Mouse (Mus musculus) spleen, postnatal 14 days (tissue): ENCODE measurements around the gene Cebpg.

Experiments used
- DNase-seq, 2 experiments: peaks; one replicate each; pipeline ENCODE4 v3.0.0; 2021 to 2022; ENCODE audit warnings: low spot score in 2 of 2

Cebpg gene

DNA sequence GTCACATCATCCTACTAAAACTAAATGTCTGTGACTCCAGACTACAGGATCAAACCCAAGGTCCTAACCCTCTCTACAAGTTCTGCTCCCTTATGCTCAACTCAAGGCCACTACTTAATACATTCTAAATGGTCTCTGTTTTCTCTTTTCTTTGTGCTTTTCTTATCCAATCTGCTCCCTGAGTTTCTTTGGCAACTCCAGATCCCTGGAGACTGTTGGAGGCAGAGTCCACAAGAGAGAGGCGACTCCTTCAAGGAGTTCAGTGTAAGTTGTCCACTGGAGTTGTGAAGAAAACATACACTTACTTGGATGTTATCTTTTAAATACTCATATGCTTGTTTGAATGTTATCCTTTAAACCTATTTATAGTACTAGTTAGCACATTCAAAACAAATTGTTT lies 2.1 kb downstream of the Cebpg start:
- DNase-seq: no peak

DNA sequence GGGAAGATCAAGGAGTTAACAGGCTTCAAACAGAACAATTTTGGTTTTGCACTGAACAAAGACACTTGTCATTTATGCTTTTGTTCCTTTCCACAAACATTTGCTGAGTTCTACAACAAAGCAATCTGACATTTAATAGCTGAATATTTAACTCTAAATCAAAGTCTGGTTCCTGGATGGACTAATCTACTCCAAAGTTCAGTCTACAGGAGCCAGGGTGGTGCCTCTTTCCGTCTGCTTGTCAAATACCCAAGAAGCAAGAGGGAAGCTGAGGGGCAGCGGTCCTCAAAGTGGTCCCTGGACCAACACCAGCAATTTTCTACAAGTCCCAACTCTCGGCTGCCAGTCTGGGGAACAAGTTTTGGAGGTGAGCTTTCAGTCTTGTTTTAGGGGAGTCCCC lies 3.2 kb downstream of the Cebpg start:
- no peak for DNase-seq

DNA sequence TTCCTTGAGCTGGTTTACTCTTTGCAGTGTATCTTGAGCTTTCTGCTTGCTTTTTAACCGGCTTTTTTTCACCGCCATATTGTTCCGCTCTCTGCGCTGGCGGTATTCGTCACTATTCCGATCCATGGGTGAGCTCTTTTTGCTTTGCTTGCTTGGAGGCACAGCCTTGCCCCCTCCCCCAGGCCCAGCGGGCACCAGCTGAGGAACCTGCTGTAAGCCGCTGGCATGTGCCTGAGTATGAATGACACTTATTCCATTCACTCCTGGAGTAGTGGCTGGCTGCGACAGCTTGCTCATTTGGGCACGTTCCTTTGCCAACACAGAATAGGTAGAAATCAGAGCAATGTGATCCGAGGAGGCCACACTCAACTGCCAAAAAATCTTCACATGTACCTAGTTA lies 5.8 kb downstream of the Cebpg start:
- DNase-seq: no peak

DNA sequence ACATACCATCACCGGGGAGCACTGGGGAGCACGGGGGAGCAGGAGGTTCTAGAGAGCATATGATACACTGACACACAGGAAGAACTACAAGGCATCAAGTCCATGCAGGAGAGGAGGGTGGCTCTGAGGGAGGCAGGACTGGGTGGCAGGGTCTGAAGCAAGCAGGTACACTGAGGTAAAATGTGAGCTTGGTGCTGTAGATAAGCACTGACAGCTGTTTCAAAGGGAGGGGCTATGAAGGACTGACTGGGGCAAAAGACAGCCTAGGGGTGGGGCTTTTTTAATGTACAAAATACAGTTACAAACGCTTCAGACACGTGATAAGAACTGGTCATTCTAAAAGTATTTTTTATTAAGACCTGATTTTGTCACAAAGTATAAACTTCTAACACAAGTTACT lies 10.3 kb downstream of the Cebpg start:
- DNase-seq: no peak

DNA sequence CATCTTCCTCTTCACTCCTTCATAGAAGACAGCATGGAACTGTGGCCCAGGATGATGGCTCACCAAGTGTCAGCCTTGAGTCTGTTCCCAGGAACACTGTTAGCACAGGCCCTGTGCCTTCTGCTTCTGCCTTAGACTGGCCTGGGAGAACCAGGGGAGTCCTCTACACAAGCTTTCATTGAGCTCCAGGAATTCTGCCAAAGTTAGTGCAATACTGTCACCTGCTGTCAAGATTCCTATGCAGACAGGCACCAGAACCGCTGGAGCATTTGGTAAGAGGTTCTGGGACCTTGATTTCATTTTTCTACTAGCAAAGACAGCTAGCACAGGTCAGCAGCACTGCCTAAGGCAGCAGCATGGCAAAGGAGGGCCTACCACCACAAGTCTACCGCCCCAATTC lies 11.7 kb downstream of the Cebpg start:
- no peak for DNase-seq

DNA sequence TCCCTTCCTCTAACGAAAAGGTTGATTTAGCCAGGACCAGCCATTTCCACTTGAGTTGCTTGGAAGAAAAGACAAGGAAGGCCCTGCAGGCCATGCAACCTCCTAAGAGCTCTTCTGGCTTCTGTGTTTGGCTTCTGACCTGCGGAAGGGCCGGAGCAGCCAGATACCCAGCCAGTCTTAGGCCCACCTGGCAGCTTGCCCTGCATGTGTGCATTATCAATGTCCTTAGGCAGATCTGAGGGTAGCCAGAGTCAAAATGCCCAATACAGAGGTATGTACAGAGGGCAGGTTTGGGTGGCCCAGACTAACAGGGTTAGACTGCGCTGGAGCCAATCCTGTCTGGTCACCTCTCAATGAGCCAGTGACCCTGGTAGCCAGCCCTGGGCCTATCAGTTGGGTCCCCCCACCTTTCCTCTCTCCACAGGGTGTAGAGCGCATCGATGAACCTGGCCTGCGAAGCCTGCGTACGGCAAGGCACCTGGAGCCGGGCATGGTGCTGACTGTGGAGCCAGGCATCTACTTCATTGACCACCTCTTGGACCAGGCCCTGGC lies 13.0 kb downstream of the Cebpg start:
- no peak for DNase-seq

DNA sequence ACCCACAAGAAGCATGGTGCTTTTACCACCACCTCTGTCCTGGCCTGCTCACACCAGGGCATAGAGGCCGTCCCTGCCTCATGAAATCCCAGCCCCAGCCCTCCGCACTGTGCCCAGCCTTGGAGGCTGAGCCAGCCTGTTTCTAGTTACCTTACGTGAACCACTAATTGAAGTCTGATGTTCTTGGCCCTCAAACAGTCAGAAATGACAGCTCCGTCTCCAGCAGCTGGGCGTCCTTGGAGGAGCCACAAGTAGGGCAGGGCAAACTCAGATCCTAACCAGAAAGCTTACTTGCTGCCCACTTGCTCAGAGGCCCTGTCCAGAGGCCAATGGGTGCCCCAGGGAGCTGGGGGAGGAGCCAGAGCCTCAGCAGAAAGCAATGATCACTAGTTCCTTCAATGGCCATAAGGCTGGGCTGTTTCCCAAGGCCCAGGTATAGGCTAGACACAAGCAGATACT lies 13.6 kb downstream of the Cebpg start:
- DNase-seq: no peak

DNA sequence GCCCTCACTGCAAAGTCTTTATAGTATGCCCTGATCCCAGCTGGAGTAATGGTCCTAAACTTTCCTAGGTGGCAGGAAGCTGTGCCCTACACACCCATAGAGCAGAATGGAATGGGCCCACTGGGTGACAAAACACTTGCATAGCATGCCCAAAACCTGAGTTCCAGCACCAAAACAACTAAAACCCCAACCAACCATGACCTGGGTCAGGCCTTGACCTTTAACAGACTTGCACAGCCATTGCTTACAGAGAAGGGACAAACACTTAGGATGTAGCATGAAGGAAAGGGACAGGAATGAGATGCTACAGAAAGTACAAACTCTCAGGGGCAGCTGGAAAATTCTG lies 14.2 kb downstream of the Cebpg start:
- no peak for DNase-seq

DNA sequence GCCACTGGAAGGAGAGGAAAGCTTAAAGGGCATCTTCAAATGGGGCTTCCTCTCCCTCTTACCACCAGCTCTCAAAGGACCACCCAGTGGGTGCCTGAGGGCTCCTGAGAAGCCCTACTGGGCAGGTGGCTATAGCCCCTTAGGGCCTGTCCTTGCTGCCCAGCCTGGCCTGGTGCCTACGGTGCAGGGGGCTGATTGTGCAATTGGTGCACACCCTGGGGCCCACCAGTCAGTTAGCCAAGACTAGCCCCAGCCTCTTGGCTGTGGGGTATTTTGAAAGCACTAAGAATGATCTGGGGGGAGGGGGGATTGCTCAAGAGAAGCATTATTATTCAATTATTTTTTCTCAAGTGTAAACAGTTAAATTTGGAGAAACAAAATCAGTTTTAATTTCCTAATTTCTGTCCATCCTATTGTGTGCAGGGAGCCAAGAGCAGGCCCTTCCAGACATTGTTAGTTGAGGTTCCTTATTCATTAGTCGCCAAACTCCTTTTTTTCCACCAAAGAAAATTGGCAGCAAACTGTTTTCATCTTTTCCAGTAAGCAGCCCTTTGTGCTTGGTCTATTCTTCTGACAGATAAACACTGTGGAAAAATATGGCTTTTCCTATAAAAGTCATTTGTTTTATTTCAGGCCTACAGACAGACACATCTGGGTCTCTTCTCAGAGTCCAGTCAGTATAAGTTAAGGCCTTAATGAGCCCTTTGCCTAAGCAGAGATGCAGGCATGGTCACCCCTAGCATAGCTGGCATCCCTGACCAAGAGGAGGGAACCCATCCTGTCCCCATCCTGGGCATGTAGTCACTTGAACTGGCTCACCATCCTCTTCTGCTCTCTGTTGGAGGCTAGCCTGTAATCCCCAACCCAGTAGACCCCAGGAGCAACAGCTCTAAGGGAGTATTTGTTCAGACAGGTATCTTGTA lies 14.8 kb downstream of the Cebpg start:
- no peak for DNase-seq

DNA sequence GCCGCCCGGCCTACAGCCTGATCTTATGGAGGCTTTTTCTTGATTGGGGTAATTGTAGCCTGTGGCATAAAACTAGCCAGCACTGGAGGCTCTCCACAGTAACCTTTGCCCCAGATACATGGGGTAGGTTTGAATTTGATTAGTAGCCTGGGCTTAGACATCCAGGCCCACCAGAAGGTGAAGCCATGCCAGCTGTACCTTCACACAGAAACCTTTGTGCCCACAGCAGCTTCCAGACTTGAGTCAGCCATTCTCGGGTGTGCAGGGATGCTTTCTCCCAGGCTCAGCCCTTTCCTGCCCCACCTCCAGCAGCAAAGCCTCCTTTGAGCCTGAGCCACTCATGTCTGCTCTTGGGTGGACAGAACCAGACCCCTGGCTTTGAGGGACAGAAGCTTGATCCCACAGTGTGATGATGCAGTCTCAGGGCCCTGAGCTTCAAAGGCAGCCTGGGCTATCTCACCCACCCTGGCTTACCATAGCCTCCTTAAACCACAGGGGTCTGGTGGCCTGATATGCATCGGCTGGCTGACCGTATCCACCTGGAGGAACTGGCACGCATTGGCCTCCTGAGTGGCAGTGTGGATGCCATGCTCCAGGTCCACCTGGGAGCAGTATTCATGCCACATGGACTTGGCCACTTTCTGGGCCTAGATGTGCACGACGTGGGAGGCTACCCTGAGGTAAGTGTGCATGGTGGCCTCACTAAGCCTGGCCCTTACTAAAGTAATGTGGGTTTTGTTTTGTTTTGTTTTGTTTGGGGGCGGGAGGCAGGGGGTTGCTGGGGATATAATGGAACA lies 16.0 kb downstream of the Cebpg start:
- no peak for DNase-seq

DNA sequence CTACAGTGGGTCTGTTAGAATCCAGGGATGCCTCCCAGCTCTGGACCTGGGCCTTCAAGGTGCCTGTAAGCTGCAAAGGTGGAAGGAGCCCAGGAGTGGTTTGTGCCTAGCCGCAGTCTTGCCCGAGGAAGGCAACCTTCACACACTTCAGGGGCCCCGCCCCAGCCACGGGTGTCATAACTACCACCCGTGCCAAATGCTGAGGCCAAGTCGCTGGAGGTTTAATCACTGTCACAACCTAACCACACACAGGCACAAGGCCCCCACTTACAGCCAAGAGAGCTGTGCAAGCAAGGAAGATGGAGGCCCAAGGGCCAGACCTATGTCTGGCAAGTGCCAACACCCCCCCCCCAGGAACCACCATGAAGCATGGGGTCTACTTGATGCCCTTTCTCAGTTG lies 19.0 kb downstream of the Cebpg start:
- DNase-seq: no peak

DNA sequence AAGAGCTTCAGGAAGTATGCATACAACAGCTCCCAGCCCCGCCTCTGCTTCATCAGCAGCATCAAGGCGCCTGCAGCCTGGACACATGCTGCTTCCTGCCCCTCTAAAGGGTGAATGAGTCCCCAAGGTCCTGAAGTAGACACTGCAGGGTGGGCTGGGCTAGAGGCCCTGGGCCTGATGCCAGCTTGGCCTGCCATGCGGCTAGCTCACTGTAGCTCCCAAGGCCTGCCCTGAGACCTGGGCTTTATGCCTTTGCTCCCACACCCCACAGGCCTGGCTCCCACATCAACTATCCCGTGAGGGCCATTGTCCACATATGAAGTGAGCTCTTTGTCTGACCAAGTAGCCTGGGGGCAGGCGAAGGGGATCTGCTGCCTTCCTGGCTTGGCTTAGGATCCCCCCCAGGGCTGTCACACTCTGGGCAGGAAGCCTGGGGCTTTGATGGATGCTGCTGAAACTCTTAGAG lies 20.1 kb downstream of the Cebpg start:
- DNase-seq: no peak

DNA sequence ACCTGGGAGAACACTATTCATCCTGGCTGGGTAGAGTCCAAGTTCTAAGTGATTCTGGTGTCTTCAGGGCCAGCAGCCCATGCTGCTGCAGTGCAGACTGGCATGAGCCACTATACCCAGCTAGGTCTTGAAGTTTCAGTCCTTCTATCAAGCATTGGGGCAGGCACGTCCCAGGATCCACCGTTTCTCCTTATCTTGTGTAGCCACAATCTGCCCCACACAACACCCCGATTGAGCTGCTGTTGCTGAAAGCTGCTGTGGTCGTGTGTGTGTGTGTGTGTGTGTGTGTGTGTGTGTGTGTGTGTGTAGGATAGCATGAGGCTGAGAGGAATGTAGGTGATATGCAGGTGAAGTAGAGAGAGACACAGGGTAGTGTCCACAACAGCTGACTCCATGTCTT lies 20.8 kb downstream of the Cebpg start:
- DNase-seq: no peak

DNA sequence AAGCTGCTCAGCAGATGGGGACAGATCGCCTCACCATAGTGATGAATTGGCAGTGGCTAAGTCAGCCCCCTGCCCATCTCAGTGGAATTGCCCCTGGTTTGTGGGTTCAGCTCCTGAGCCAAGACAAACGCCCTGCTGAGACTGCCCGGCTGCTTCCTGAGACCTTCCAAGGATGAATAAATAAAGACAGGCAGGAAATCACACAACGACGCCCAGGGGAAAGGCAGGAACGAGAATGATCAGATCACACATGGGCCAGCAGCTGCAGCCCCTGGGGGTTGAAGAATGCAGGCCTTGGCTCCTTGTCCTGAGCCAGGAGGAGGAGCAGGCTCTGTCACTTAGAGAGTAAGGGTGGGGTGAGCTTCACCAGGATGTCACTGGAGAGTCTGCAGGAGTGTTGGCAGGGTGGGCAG lies 21.2 kb downstream of the Cebpg start:
- DNase-seq: no peak

DNA sequence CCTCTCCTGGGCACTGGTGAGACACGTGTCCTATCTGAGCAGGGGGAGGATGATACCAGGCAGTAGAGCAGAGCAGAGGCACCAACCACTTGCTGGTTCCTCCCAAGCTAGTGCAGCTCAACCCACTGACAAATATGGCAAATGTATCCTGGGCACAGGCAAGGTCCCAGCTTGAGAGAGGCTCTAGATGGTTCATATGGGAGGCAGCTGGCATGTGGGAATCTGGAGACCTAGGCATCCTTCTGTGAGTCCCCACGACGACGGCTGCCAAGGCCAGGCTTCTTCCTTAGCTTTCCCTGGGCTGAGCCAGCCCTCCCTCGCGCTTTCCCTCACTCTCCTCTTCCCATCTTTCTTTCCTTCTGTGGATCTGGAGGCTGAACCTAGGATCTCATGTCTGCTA lies 25.8 kb downstream of the Cebpg start:
- no peak for DNase-seq

DNA sequence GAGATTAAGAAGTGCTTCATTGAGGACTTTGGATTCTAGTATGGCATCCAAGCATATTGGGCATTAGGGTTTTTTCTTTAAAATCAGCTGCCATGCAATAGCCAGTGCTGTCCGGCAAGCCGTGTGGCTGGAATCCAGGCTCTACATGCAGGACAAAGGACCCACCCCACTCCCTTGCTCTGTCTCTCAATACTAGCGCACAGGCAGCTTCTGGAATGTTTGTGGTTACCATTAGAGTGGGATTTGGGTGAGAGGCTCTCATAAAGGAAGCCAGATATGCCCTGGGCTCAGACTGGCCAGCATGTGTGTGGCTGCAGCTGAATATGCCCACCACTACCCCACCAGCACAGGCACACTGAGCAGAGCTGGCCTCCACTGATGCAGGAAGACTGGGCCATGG lies 26.7 kb downstream of the Cebpg start:
- DNase-seq: no peak

DNA sequence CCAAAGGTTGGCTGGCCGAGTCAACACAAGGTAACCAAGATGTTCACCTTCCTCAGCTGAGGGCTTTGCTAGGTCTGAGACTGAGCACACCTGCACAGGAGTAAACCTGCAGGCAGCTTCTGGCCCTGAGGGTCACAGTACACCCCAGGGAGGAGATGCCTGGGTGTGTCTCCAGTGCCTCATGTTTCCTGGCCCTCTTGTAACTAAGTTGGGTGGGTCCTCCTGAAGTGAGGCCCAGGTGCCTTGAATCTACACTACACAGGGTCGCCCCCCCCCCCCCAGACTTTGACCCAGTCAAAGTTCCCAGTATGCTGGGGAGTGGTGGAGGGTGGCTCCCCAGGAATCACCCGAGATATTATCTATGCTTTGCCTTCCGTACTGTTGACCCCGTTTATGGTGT lies 27.1 kb downstream of the Cebpg start:
- no peak for DNase-seq

DNA sequence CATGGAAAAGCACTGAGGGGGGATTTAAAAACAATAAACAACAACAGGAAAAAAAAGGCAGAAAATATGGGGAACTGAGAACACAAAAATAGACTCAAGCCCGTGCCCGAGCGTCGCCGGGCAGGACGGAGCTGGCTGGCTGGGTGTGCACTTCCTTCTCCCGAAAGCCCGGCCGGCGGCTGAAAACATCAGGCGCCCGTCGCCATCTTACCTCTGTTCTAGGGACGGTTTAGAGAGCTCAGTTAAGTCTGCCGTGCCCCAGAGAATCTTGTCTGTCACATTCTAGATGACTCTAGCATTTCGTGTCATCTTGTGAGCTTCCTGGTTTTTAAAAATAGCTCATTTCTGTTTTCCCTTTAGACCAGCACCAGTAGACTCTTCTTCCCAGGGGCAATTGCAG lies 27.8 kb downstream of the Cebpg start:
- no peak for DNase-seq

DNA sequence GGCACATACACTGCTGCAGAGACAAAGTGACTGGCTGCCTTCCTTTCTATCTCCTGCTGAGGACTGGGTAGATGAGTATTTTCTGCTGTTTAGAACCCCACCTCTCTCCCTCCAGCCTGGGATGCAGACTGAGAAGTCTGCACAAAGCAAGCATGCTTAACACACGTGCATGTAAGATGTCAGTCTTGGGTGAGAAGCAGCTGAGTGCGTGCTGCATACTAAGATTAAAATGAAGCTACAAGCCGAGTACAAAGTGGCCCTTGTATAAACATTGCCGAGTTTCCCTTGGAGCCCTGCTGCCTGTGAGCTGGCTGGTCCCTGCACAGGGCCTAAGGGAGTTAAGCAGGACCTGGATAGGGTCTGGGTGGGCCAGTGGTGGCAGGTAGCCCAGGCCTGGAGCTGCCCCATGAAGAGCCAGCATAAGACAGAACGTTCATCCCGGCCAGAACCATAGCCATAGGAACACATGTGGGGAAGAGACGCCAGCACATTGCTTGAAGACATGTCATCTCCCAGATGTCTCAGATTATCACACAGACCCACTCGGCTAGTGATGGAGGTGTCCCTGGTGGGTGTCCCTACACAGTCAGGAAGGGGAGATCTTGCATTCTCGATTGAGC lies 28.5 kb downstream of the Cebpg start:
- no peak for DNase-seq

DNA sequence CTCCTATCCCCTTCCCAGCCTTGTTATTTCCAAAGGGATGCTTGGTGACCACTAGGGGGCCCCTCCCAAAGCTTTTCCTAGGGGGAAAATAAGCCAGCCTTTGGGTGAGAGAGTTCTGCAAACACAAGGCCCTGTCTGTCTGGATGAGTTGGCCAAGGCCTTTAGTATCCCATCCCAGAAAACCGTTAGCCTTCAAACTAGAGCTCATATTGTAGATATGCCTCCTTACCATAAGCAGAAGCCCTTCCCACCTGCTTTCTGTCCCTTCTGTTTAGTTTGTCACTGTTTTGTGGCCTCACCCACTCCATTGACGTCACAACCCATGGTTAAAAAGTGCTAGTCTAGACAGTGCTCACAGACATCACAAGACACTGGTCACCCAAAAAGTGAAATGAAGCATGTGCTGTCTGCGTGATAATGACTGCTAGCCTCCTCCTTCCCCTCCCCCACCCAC lies 29.5 kb downstream of the Cebpg start:
- no peak for DNase-seq

DNA sequence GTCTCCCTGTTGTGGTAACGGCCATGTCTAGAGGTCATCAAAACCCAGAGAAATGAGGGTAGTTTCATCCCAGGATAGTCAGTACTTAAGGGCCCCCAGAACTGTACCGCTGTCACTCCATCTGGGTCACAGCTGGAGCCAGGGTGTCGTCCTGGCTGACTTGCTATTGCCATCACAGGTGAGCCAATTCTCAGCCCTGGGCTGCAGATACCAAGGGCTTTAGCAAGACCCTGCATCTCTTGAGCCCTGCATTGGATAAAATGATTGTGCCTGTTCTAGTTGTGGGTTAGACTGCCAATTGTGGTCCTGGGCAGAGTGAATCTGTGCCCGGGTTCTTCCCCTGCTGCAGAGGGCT lies 30.1 kb downstream of the Cebpg start:
- no peak for DNase-seq
